In genomic region chr2:71867019-71867418, GRCm38 (mm10) we compare ENCODE assay signal across 15 mouse cellular contexts. TPM values are rescaled to one million over a fixed set of nuclear protein-coding genes. Genes with fewer than 3 reads are reported as not detected.
A peak's percentile ranks its signal among the peaks of the same experiment; 100 is the strongest.
DNase-seq lines count a peak whose midpoint lies in the region; ATAC-seq and TF ChIP-seq lines count a peak whose summit lies in the region.
"Had no signal": no experiment of that assay in that cellular context is flagged by ENCODE, and none has a peak within 500 bp of the region (broad histone marks: within the 10 kb centered on the region; RNA-seq: fewer than 3 reads in every experiment).

No protein-coding gene starts in this region.

- no peak overlapping the region; the same call in 1 of the 2 replicates for H3K4me3 ChIP-seq in gastrocnemius, adult 2 months
- H3K4me3 ChIP-seq in kidney, embryonic 16.5 days (ENCODE audit: low read length) = no peak overlapping the region
- H3K4me3 ChIP-seq in bone marrow macrophage, adult 2 months (ENCODE audit: insufficient read depth, low read length) = no peak overlapping the region
- no peak overlapping the region for H3K4me3 ChIP-seq in hindbrain, embryonic 10.5 days
- H3K4me3 ChIP-seq: heart, embryonic 13.5 days; limb, embryonic 15.5 days; midbrain, embryonic 10.5 days had no signal

- no peak for ATAC-seq in kidney, embryonic 16.5 days (ENCODE audit: low FRiP score, low TSS enrichment)
- ATAC-seq: hindbrain, postnatal 0 days had no signal

- H3K4me2 ChIP-seq in kidney, embryonic 16.5 days (replicated peaks; ENCODE audit: low read depth, low read length) = no peak overlapping the region
- H3K4me2 ChIP-seq: limb, embryonic 15.5 days; lung, embryonic 14.5 days had no signal

- no peak for DNase-seq in gastrocnemius, adult 2 months
- no peak for DNase-seq in gastrocnemius, adult 8-10 months (ENCODE audit: low spot score in 2 of 2)
- no peak for DNase-seq in kidney, postnatal 36 days
- peak; percentile 47 for DNase-seq in 416B (ENCODE audit: low read depth)
- DNase-seq in hindbrain, embryonic 10.5 days (ENCODE audit: low spot score) = no peak
- DNase-seq in right cerebral cortex, adult 2 months (ENCODE audit: low spot score in 2 of 2) = no peak
- DNase-seq: cerebellum, adult 18-20 months; lung, embryonic 14.5 days; right cerebral cortex, adult 18-20 months had no signal

- no peak for TF ChIP-seq CTCF in gastrocnemius, adult 2 months (IDR thresholded peaks at IDR 0.05)
- no peak for TF ChIP-seq CTCF in bone marrow macrophage, adult 2 months (IDR thresholded peaks at IDR 0.05; ENCODE audit: low read depth, low read length)

- H3K4me1 ChIP-seq in kidney, embryonic 16.5 days (ENCODE audit: insufficient read depth, low read length) = peaks cover 20% of the 10 kb centered on the region
- H3K4me1 ChIP-seq in bone marrow macrophage, adult 2 months (ENCODE audit: control insufficient read depth, insufficient read depth, low read length) = peaks cover 29% of the 10 kb centered on the region
- peaks cover 7% of the 10 kb centered on the region for H3K4me1 ChIP-seq in hindbrain, embryonic 10.5 days (replicated peaks)
- H3K4me1 ChIP-seq: limb, embryonic 15.5 days had no signal

- H3K27ac ChIP-seq in gastrocnemius, adult 2 months = peak overlapping the region; percentile 72
- peak overlapping the region; percentile 77 for H3K27ac ChIP-seq in kidney, embryonic 16.5 days (ENCODE audit: low read length)
- peak overlapping the region; percentile 88 for H3K27ac ChIP-seq in bone marrow macrophage, adult 2 months (ENCODE audit: insufficient read depth, low read depth, low read length)
- no peak overlapping the region for H3K27ac ChIP-seq in hindbrain, embryonic 10.5 days
- H3K27ac ChIP-seq: hindbrain, postnatal 0 days; limb, embryonic 15.5 days; midbrain, embryonic 10.5 days had no signal

- intact Hi-C loops in gastrocnemius, adult 2 months (cut with DNase I) = no loop called here

- no peak overlapping the region for H3K9ac ChIP-seq in kidney, embryonic 16.5 days (replicated peaks; ENCODE audit: low read length)
- H3K9ac ChIP-seq: limb, embryonic 15.5 days; lung, embryonic 14.5 days had no signal

- H3K9me3 ChIP-seq in kidney, embryonic 16.5 days (ENCODE audit: low read length) = no peaks in the 10 kb centered on the region
- no peaks in the 10 kb centered on the region for H3K9me3 ChIP-seq in hindbrain, embryonic 10.5 days
- H3K9me3 ChIP-seq: heart, embryonic 13.5 days; limb, embryonic 15.5 days; midbrain, embryonic 10.5 days had no signal

- TF ChIP-seq POLR2A in bone marrow macrophage, adult 2 months (IDR thresholded peaks at IDR 0.05; ENCODE audit: borderline replicate concordance, low read depth, low read length) = no peak

- no peaks in the 10 kb centered on the region for H3K27me3 ChIP-seq in kidney, embryonic 16.5 days (ENCODE audit: insufficient read depth, low read length)
- H3K27me3 ChIP-seq in hindbrain, embryonic 10.5 days (ENCODE audit: insufficient read depth, poor library complexity, severe bottlenecking) = no peaks in the 10 kb centered on the region
- H3K27me3 ChIP-seq: heart, embryonic 13.5 days; limb, embryonic 15.5 days had no signal

- no peaks in the 10 kb centered on the region for H3K36me3 ChIP-seq in kidney, embryonic 16.5 days (ENCODE audit: insufficient read depth, low read length)
- no peaks in the 10 kb centered on the region for H3K36me3 ChIP-seq in hindbrain, embryonic 10.5 days
- H3K36me3 ChIP-seq: heart, embryonic 13.5 days; limb, embryonic 15.5 days; midbrain, embryonic 10.5 days had no signal

- WGBS in kidney, embryonic 16.5 days = 52% methylated on average over 3 of the region's 3 CpGs
- WGBS in hindbrain, embryonic 10.5 days = 85% methylated on average over 3 of the region's 3 CpGs

RNA-seq across cellular contexts. Expression of gene Pdk1, which starts 6.0 kb away (rescaled TPM):
- total RNA-seq in gastrocnemius, adult 2 months (2021) = 10 to 100 TPM; 52.2 to 85.3 TPM
- 10 to 100 TPM; 60.8 to 70.6 (median 68.1) TPM for total RNA-seq in gastrocnemius, adult 8-10 months (2022)
- polyA plus RNA-seq in kidney, embryonic 16.5 days (2015; fragmentation: Nextera tagmentation; extraction: Ambion mirVana) = 46.3 and 48.9 TPM in 2 replicates
- 33.2 and 36.2 TPM in 2 replicates for polyA plus RNA-seq in bone marrow macrophage, adult 2 months (2012; ENCODE audit: insufficient read depth, insufficient read length, missing spikeins)
- polyA plus RNA-seq in hindbrain, embryonic 10.5 days (2016; fragmentation: Nextera tagmentation; extraction: Ambion mirVana) = 34.5 and 56.1 TPM in 2 replicates
